Mouse (Mus musculus) heart, embryonic 16.5 days (tissue): ENCODE data around the gene Srsf12. TPM values are rescaled to one million over a fixed set of nuclear protein-coding genes. Genes with fewer than 3 reads are reported as not detected.

ENCODE experiments used
- ATAC-seq: fragments of 200-750 bp; cut with Nextera tagmentation; replicated peaks from 2 replicates; pipeline ENCODE4 v1.8.0; 2017; ENCODE audit warnings: moderate number of reproducible peaks; ENCODE audit not compliant: insufficient read depth, low FRiP score; ENCODE audit errors: extremely low read depth
- H3K27ac ChIP-seq: fragments of 300-500 bp; sonication (generic); 2 replicates; pipeline ENCODE4 v1.5.1; 2014; ENCODE audit warnings: mild to moderate bottlenecking, low read length, control low read depth, moderate library complexity
- H3K27me3 ChIP-seq: fragments of 300-500 bp; sonication (generic); 2 replicates; pipeline ENCODE4 v1.6.1; 2014; ENCODE audit warnings: low read length, mixed read lengths; ENCODE audit not compliant: control insufficient read depth, insufficient read depth
- H3K36me3 ChIP-seq: fragments of 300-500 bp; sonication (generic); 2 replicates; pipeline ENCODE4 v1.6.1; 2014; ENCODE audit not compliant: control insufficient read depth, insufficient read depth
- H3K4me1 ChIP-seq: fragments of 300-500 bp; sonication (generic); 2 replicates; pipeline ENCODE4 v1.6.1; 2014; ENCODE audit warnings: low read length, mixed read lengths; ENCODE audit not compliant: control insufficient read depth, insufficient read depth
- H3K4me2 ChIP-seq: fragments of 300-500 bp; sonication (generic); 2 replicates; pipeline ENCODE4 v1.6.1; 2014; ENCODE audit warnings: low read depth, mild to moderate bottlenecking, control low read depth, low read length
- H3K4me3 ChIP-seq: fragments of 300-500 bp; sonication (generic); 2 replicates; pipeline ENCODE4 v1.5.1; 2014; ENCODE audit warnings: mild to moderate bottlenecking, control low read depth, low read length
- H3K9ac ChIP-seq: fragments of 300-500 bp; sonication (generic); 2 replicates; pipeline ENCODE4 v1.6.1; 2014; ENCODE audit warnings: low read length, control low read depth
- H3K9me3 ChIP-seq: fragments of 300-500 bp; sonication (generic); replicated peaks from 2 replicates; pipeline ENCODE4 v1.6.1; 2016; ENCODE audit warnings: low read length; ENCODE audit not compliant: control insufficient read depth
- WGBS: fragments of 180-500 bp; shearing (Covaris S2); extraction: QIAGEN DNeasy Blood & Tissue Kit; methylation state at CpG from one replicate; pipeline ENCODE4 v1.1.7; 2014; 5-methylcytosine and 5-hydroxymethylcytosine counted together
- polyA plus RNA-seq: library from polyadenylated mRNA; unstranded; fragments of >200 nt; fragmentation: Nextera tagmentation; extraction: Ambion mirVana; gene quantifications from 2 replicates; pipeline ENCODE4 v1.2.1, GENCODE M21; 2015

Gene Srsf12
- polyA plus RNA-seq, 1 experiment from 2014 or later, result 2.3 TPM

- WGBS, result under 1% methylated on average over 58 of the region's 60 CpGs
- H3K4me1 ChIP-seq, result peaks cover 28% of the 10 kb centered on the region
- peak overlapping the region; percentile 93 for H3K4me2 ChIP-seq
Observed at GRCm38 (mm10) chr4:33247479-33248053, 38.8 kb downstream of the Srsf12 start.

GRCm38 (mm10) chr4:33248062-33248889 lies 39.5 kb downstream of the Srsf12 start:
- Histone ChIP-seq H3K4me2 (peak overlapping the region; percentile 68), H3K27me3 (no peaks in the 10 kb centered on the region), H3K9me3 (no peaks in the 10 kb centered on the region), H3K27ac (peak overlapping the region; percentile 100), H3K4me1 (peaks cover 28% of the 10 kb centered on the region), H3K4me3 (peak overlapping the region; percentile 90), H3K36me3 (peaks cover 21% of the 10 kb centered on the region), H3K9ac (peak overlapping the region; percentile 100)
- peak; percentile 92 for ATAC-seq
- under 1% methylated on average over 87 of the region's 88 CpGs for WGBS

More at GRCm38 (mm10) chr4:33247479-33248053, 38.8 kb downstream of the Srsf12 start:
- Histone ChIP-seq H3K27ac (peak overlapping the region; percentile 100), H3K36me3 (peaks cover 21% of the 10 kb centered on the region), H3K27me3 (no peaks in the 10 kb centered on the region), H3K9ac (peak overlapping the region; percentile 100), H3K4me3 (peak overlapping the region; percentile 90), H3K9me3 (no peaks in the 10 kb centered on the region)
- peak; percentile 88 for ATAC-seq

- Histone ChIP-seq H3K27ac (peak overlapping the region; percentile 100), H3K27me3 (no peaks in the 10 kb centered on the region), H3K36me3 (peaks cover 21% of the 10 kb centered on the region), H3K4me3 (peak overlapping the region; percentile 90), H3K9ac (peak overlapping the region; percentile 74), H3K4me1 (peaks cover 27% of the 10 kb centered on the region), H3K4me2 (peak overlapping the region; percentile 68), H3K9me3 (no peaks in the 10 kb centered on the region)
- ATAC-seq, result no peak
- WGBS, result 1% methylated on average over 4 of the region's 4 CpGs
Observed at GRCm38 (mm10) chr4:33248915-33249314, 40.1 kb downstream of the Srsf12 start.

- Histone ChIP-seq H3K9me3 (no peaks in the 10 kb centered on the region), H3K4me3 (no peak overlapping the region), H3K9ac (no peak overlapping the region), H3K27me3 (no peaks in the 10 kb centered on the region), H3K27ac (0 out of 2 replicates have a peak overlapping the region, but pooled peaks have one; percentile 10), H3K4me2 (no peak overlapping the region), H3K4me1 (peaks cover 22% of the 10 kb centered on the region), H3K36me3 (peaks cover 13% of the 10 kb centered on the region)
- WGBS, result 79% methylated on average over 1 of the region's 1 CpGs
- ATAC-seq, result no peak
Observed at GRCm38 (mm10) chr4:33249716-33250230, 41.0 kb downstream of the Srsf12 start.

- H3K9ac ChIP-seq, result no peak overlapping the region
- ATAC-seq, result no peak
- H3K9me3 ChIP-seq, result no peaks in the 10 kb centered on the region
- WGBS, result 85% methylated on average over 2 of the region's 2 CpGs
- peaks cover 12% of the 10 kb centered on the region for H3K4me1 ChIP-seq
- no peak overlapping the region for H3K4me2 ChIP-seq
- no peak overlapping the region for H3K4me3 ChIP-seq
- no peaks in the 10 kb centered on the region for H3K27me3 ChIP-seq
- H3K27ac ChIP-seq, result no peak overlapping the region
- H3K36me3 ChIP-seq, result peaks cover 2% of the 10 kb centered on the region; the same call in 1 of the 2 replicates
Observed at GRCm38 (mm10) chr4:33250867-33251266, 42.1 kb downstream of the Srsf12 start.

GRCm38 (mm10) chr4:33254706-33255105 lies 45.9 kb downstream of the Srsf12 start:
- H3K27ac ChIP-seq, result no peak overlapping the region
- peaks cover 5% of the 10 kb centered on the region for H3K4me1 ChIP-seq
- H3K27me3 ChIP-seq, result no peaks in the 10 kb centered on the region
- H3K4me3 ChIP-seq, result no peak overlapping the region
- H3K36me3 ChIP-seq, result no peaks in the 10 kb centered on the region
- H3K9ac ChIP-seq, result no peak overlapping the region
- H3K4me2 ChIP-seq, result no peak overlapping the region
- no peak for ATAC-seq
- no peaks in the 10 kb centered on the region for H3K9me3 ChIP-seq
- 78% methylated on average over 4 of the region's 4 CpGs for WGBS

- Histone ChIP-seq H3K4me2 (no peak overlapping the region), H3K27ac (no peak overlapping the region), H3K36me3 (no peaks in the 10 kb centered on the region), H3K9me3 (no peaks in the 10 kb centered on the region), H3K27me3 (no peaks in the 10 kb centered on the region), H3K4me1 (peaks cover 20% of the 10 kb centered on the region), H3K4me3 (no peak overlapping the region), H3K9ac (no peak overlapping the region)
- no peak for ATAC-seq
- WGBS, result 58% methylated on average over 11 of the region's 11 CpGs
Observed at GRCm38 (mm10) chr4:33257263-33257964, 48.6 kb downstream of the Srsf12 start.

GRCm38 (mm10) chr4:33260311-33260710 lies 51.5 kb downstream of the Srsf12 start:
- no peak overlapping the region for H3K27ac ChIP-seq

More at GRCm38 (mm10) chr4:33260311-33260710, 51.5 kb downstream of the Srsf12 start:
- no peaks in the 10 kb centered on the region for H3K36me3 ChIP-seq
- H3K9ac ChIP-seq, result no peak overlapping the region
- ATAC-seq, result no peak
- H3K4me1 ChIP-seq, result peaks cover 20% of the 10 kb centered on the region
- H3K9me3 ChIP-seq, result no peaks in the 10 kb centered on the region
- H3K4me2 ChIP-seq, result no peak overlapping the region
- no peaks in the 10 kb centered on the region for H3K27me3 ChIP-seq
- H3K4me3 ChIP-seq, result no peak overlapping the region
